Mouse (Mus musculus): ENCODE data around the gene Rpl12.

The Rpl12 gene

GRCm38 (mm10) chr2:32940483-32940882 is 20.9 kb upstream of the Rpl12 start:
- no peak for DNase-seq (ENCODE audit: low spot score)

- no peak for DNase-seq (ENCODE audit: low spot score)
Observed at GRCm38 (mm10) chr2:32947454-32947853, 13.9 kb upstream of the Rpl12 start.

- no peak for DNase-seq (ENCODE audit: low spot score)
Observed at GRCm38 (mm10) chr2:32954581-32954980, 6.8 kb upstream of the Rpl12 start.

- DNase-seq (ENCODE audit: low spot score): peak; percentile 32
Observed at GRCm38 (mm10) chr2:32957344-32957743, 4.0 kb upstream of the Rpl12 start.

- DNase-seq (ENCODE audit: low spot score): no peak
Observed at GRCm38 (mm10) chr2:32960273-32960672, 1.1 kb upstream of the Rpl12 start.

- peak; percentile 28 for DNase-seq (ENCODE audit: low spot score)
Observed at GRCm38 (mm10) chr2:32962062-32962874, 909 bp downstream of the Rpl12 start.

- no peak for DNase-seq (ENCODE audit: low spot score)
Observed at GRCm38 (mm10) chr2:32962875-32963220, 1.5 kb downstream of the Rpl12 start.

- DNase-seq (ENCODE audit: low spot score): no peak
Observed at GRCm38 (mm10) chr2:32963544-32963943, 2.2 kb downstream of the Rpl12 start.

GRCm38 (mm10) chr2:32963981-32964380 is 2.6 kb downstream of the Rpl12 start:
- DNase-seq (ENCODE audit: low spot score): no peak

GRCm38 (mm10) chr2:32964659-32965457 is 3.5 kb downstream of the Rpl12 start:
- DNase-seq (ENCODE audit: low spot score): no peak

- DNase-seq (ENCODE audit: low spot score): no peak
Observed at GRCm38 (mm10) chr2:32965511-32966183, 4.3 kb downstream of the Rpl12 start.

GRCm38 (mm10) chr2:32966184-32966688 is 4.9 kb downstream of the Rpl12 start:
- no peak for DNase-seq (ENCODE audit: low spot score)

GRCm38 (mm10) chr2:32966689-32967631 is 5.6 kb downstream of the Rpl12 start:
- peak; percentile 83 for DNase-seq (ENCODE audit: low spot score)

GRCm38 (mm10) chr2:32968024-32968614 is 6.8 kb downstream of the Rpl12 start:
- DNase-seq (ENCODE audit: low spot score): no peak

GRCm38 (mm10) chr2:32969326-32969725 is 8.0 kb downstream of the Rpl12 start:
- DNase-seq (ENCODE audit: low spot score): no peak

- no peak for DNase-seq (ENCODE audit: low spot score)
Observed at GRCm38 (mm10) chr2:32971235-32971634, 9.9 kb downstream of the Rpl12 start.

- DNase-seq (ENCODE audit: low spot score): no peak
Observed at GRCm38 (mm10) chr2:32974216-32974615, 12.9 kb downstream of the Rpl12 start.

- DNase-seq (ENCODE audit: low spot score): no peak
Observed at GRCm38 (mm10) chr2:32977114-32977513, 15.8 kb downstream of the Rpl12 start.

GRCm38 (mm10) chr2:32978675-32979074 is 17.3 kb downstream of the Rpl12 start:
- DNase-seq (ENCODE audit: low spot score): no peak

- peak; percentile 2 for DNase-seq (ENCODE audit: low spot score)
Observed at GRCm38 (mm10) chr2:32979675-32980074, 18.3 kb downstream of the Rpl12 start.

- peak; percentile 12 for DNase-seq (ENCODE audit: low spot score)
Observed at GRCm38 (mm10) chr2:32981281-32981680, 19.9 kb downstream of the Rpl12 start.

Measured in urinary bladder, postnatal 14 days (tissue).